Mouse (Mus musculus) liver, embryonic 16.5 days (tissue): ENCODE data around the gene Olfr695. TPM values are rescaled to one million over a fixed set of nuclear protein-coding genes. Genes with fewer than 3 reads are reported as not detected.
"Not testable (repeated sequence)": the region's sequence is repeated elsewhere in the genome, so short reads cannot be mapped to it uniquely, and the experiment has no call there.

Experiments used
- ATAC-seq: fragments of 200-750 bp; cut with Nextera tagmentation; 2 replicates; pipeline ENCODE4 v1.8.0; 2017; ENCODE audit warnings: low read depth, mild to moderate bottlenecking, moderate number of reproducible peaks, moderate library complexity
- H3K27ac ChIP-seq: fragments of 300-500 bp; sonication (generic); 2 replicates; pipeline ENCODE4 v1.5.1; 2014; ENCODE audit warnings: mild to moderate bottlenecking, low read length
- H3K27me3 ChIP-seq: fragments of 300-500 bp; sonication (generic); 2 replicates; pipeline ENCODE4 v1.6.1; 2014; ENCODE audit warnings: low read depth, low read length, mixed read lengths; ENCODE audit not compliant: control insufficient read depth, insufficient read depth
- H3K36me3 ChIP-seq: fragments of 300-500 bp; sonication (generic); 2 replicates; pipeline ENCODE4 v1.6.1; 2014; ENCODE audit warnings: mild to moderate bottlenecking; ENCODE audit not compliant: control insufficient read depth, insufficient read depth
- H3K4me1 ChIP-seq: fragments of 300-500 bp; sonication (generic); 2 replicates; pipeline ENCODE4 v1.6.1; 2014; ENCODE audit warnings: low read depth, low read length, mixed read lengths; ENCODE audit not compliant: control insufficient read depth
- H3K4me2 ChIP-seq: fragments of 300-500 bp; sonication (generic); 2 replicates; pipeline ENCODE4 v1.6.1; 2014; ENCODE audit warnings: low read depth, low read length, mixed read lengths
- H3K4me3 ChIP-seq: fragments of 300-500 bp; sonication (generic); 2 replicates; pipeline ENCODE4 v1.5.1; 2014; ENCODE audit warnings: low read depth, mild to moderate bottlenecking, low read length
- H3K9ac ChIP-seq: fragments of 300-500 bp; sonication (generic); 2 replicates; pipeline ENCODE4 v1.6.1; 2014; ENCODE audit warnings: low read depth, low read length
- H3K9me3 ChIP-seq: fragments of 300-500 bp; sonication (generic); replicated peaks from 2 replicates; pipeline ENCODE4 v1.6.1; 2016; ENCODE audit warnings: low read length; ENCODE audit not compliant: control insufficient read depth
- WGBS: fragments of 180-500 bp; shearing (Covaris S2); extraction: QIAGEN DNeasy Blood & Tissue Kit; methylation state at CpG from one replicate; pipeline ENCODE4 v1.1.7; 2014; ENCODE audit not compliant: insufficient replicate concordance; 5-methylcytosine and 5-hydroxymethylcytosine counted together
- polyA plus RNA-seq: library from polyadenylated mRNA; unstranded; fragments of >200 nt; fragmentation: Nextera tagmentation; extraction: Ambion mirVana; gene quantifications from 2 replicates; pipeline ENCODE4 v1.2.1, GENCODE M21; 2015

Olfr695 gene
- polyA plus RNA-seq, 1 experiment from 2014 or later = not detected

GRCm38 (mm10) chr7:106707705-106708104 is 8.5 kb downstream of the Olfr695 start:
- H3K27ac ChIP-seq, H3K9ac ChIP-seq, H3K27me3 ChIP-seq, H3K9me3 ChIP-seq, H3K4me2 ChIP-seq, H3K4me1 ChIP-seq, H3K4me3 ChIP-seq, H3K36me3 ChIP-seq: not testable (repeated sequence)
- peak; percentile 56; the same call in 1 of the 2 replicates for ATAC-seq
- 73% methylated on average over 10 of the region's 10 CpGs for WGBS

- H3K9ac ChIP-seq = no peak overlapping the region
- 57% methylated on average over 1 of the region's 1 CpGs for WGBS
- H3K27ac ChIP-seq = no peak overlapping the region
- H3K9me3 ChIP-seq = no peaks in the 10 kb centered on the region
- H3K4me3 ChIP-seq = no peak overlapping the region
- H3K4me1 ChIP-seq = no peaks in the 10 kb centered on the region
- H3K36me3 ChIP-seq = no peaks in the 10 kb centered on the region
- no peak for ATAC-seq
- H3K4me2 ChIP-seq = no peak overlapping the region
- no peaks in the 10 kb centered on the region for H3K27me3 ChIP-seq
Observed at GRCm38 (mm10) chr7:106696891-106697290, 19.3 kb downstream of the Olfr695 start.

- no peak for ATAC-seq
- no peak overlapping the region for H3K4me2 ChIP-seq
- WGBS = 69% methylated on average over 3 of the region's 3 CpGs
Observed at GRCm38 (mm10) chr7:106692976-106693375, 23.2 kb downstream of the Olfr695 start.

GRCm38 (mm10) chr7:106691714-106692113 is 24.5 kb downstream of the Olfr695 start, which contains the start of gene Olfr694:
TSS of gene Olfr694 (minus strand) at chr7:106691814.
- no peaks in the 10 kb centered on the region for H3K9me3 ChIP-seq
- no peaks in the 10 kb centered on the region for H3K27me3 ChIP-seq
- WGBS = 68% methylated on average over 1 of the region's 1 CpGs
- no peak within 1 kb of the TSS for H3K9ac ChIP-seq
- no peak within 1 kb of the TSS for H3K4me2 ChIP-seq
- ATAC-seq = no peak
- no peak within 1 kb of the TSS for H3K4me3 ChIP-seq
- no peaks in the 10 kb centered on the region for H3K4me1 ChIP-seq
- no peak within 1 kb of the TSS for H3K27ac ChIP-seq
- no peaks in the 10 kb centered on the region for H3K36me3 ChIP-seq

More at GRCm38 (mm10) chr7:106692976-106693375, 23.2 kb downstream of the Olfr695 start:
- Histone ChIP-seq H3K9me3 (no peaks in the 10 kb centered on the region), H3K27ac (no peak overlapping the region), H3K4me3 (no peak overlapping the region), H3K36me3 (no peaks in the 10 kb centered on the region), H3K27me3 (no peaks in the 10 kb centered on the region), H3K9ac (no peak overlapping the region), H3K4me1 (no peaks in the 10 kb centered on the region)

- Histone ChIP-seq H3K4me1 (no peaks in the 10 kb centered on the region), H3K4me3 (no peak overlapping the region), H3K27ac (no peak overlapping the region), H3K9me3 (no peaks in the 10 kb centered on the region), H3K9ac (no peak overlapping the region), H3K4me2 (no peak overlapping the region), H3K36me3 (no peaks in the 10 kb centered on the region), H3K27me3 (no peaks in the 10 kb centered on the region)
- WGBS = 70% methylated on average over 2 of the region's 2 CpGs
- ATAC-seq = no peak
Observed at GRCm38 (mm10) chr7:106685382-106685781, 30.8 kb downstream of the Olfr695 start.

- Histone ChIP-seq H3K9ac (no peak within 1 kb of the TSS), H3K9me3 (no peaks in the 10 kb centered on the region), H3K4me2 (no peak within 1 kb of the TSS), H3K27me3 (no peaks in the 10 kb centered on the region), H3K4me3 (no peak within 1 kb of the TSS), H3K27ac (no peak within 1 kb of the TSS), H3K4me1 (no peaks in the 10 kb centered on the region), H3K36me3 (no peaks in the 10 kb centered on the region)
- ATAC-seq = no peak
Observed at GRCm38 (mm10) chr7:106680484-106680883, 35.7 kb downstream of the Olfr695 start, which contains the start of gene Olfr693. TSS of gene Olfr693 (minus strand) at chr7:106680584.

Other genes starting within 250 kb of the Olfr695 start
- not detected in 2 replicates for gene Olfr693, start 35.8 kb downstream of the Olfr695 start, polyA plus RNA-seq
- gene Olfr694, start 24.6 kb downstream of the Olfr695 start, polyA plus RNA-seq = not detected in 2 replicates
- not detected in 2 replicates for gene Olfr697, start 26.0 kb upstream of the Olfr695 start, polyA plus RNA-seq
- gene Olfr698, start 39.0 kb upstream of the Olfr695 start, polyA plus RNA-seq = not detected in 2 replicates
- not detected in 2 replicates for gene Olfr699, start 76.8 kb upstream of the Olfr695 start, polyA plus RNA-seq
- gene Olfr700, start 92.4 kb upstream of the Olfr695 start, polyA plus RNA-seq = not detected in 2 replicates
- gene Olfr701, start 97.7 kb upstream of the Olfr695 start, polyA plus RNA-seq = not detected in 2 replicates
- gene Olfr702, start 117.5 kb upstream of the Olfr695 start, polyA plus RNA-seq = not detected in 2 replicates
- not detected in 2 replicates for gene Olfr703, start 127.0 kb upstream of the Olfr695 start, polyA plus RNA-seq
- not detected in 2 replicates for gene Olfr704, start 146.8 kb upstream of the Olfr695 start, polyA plus RNA-seq
- not detected in 2 replicates for gene Olfr705, start 160.5 kb upstream of the Olfr695 start, polyA plus RNA-seq
- not detected in 2 replicates for gene Olfr706, start 171.8 kb upstream of the Olfr695 start, polyA plus RNA-seq
- not detected in 2 replicates for gene Olfr707, start 184.8 kb upstream of the Olfr695 start, polyA plus RNA-seq
- not detected in 2 replicates for gene Olfr1532-ps1, start 191.6 kb upstream of the Olfr695 start, polyA plus RNA-seq
- not detected in 2 replicates for gene Olfr709-ps1, start 215.8 kb upstream of the Olfr695 start, polyA plus RNA-seq
- not detected in 2 replicates for gene Olfr710, start 231.9 kb upstream of the Olfr695 start, polyA plus RNA-seq
- not detected in 2 replicates for gene Olfr6, start 247.5 kb upstream of the Olfr695 start, polyA plus RNA-seq